Mouse (Mus musculus): ENCODE data around the gene Eogt. TPM values are rescaled to one million over a fixed set of nuclear protein-coding genes. Genes with fewer than 3 reads are reported as not detected.

The Eogt gene
- polyA plus RNA-seq, 1 experiment from 2014 or later, result 13.5 TPM

DNA sequence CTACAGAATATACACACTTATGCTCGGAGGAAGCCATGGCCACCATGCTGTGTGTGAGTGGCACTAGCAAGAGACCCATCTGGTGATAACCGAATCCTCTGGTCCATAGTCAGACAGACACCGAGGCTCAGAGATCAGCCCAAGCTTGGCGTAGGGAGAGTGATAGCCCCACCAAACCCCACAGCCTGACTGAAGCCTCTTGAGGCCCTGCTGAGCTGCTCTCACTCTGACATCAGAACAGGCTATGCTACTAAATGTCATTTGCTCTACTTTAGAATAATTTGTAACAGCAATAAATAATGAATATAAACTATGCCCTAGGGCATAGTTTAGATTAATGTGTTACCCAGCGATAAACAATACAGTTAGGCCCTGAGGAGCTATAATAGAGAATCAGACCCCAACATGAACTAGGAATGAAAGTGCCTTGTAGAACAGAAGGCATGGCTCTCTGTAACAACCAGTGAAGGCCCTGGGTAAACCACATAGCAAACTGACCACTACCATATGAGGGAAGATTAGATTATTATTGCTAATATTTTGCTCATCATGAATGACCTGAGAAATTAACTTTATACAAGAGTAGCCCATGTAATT, 16.2 kb downstream of the Eogt start:
- H3K4me2 ChIP-seq, result no peak overlapping the region
- no peak overlapping the region for H3K4me3 ChIP-seq
- WGBS, result 79% methylated on average over 5 of the region's 5 CpGs
- no peak for ATAC-seq (replicated peaks)
- H3K9me3 ChIP-seq, result no peaks in the 10 kb centered on the region
- H3K36me3 ChIP-seq (replicated peaks), result 0 out of 2 replicates have a peak, but pooled peaks cover 3% of the 10 kb centered on the region
- H3K27me3 ChIP-seq (replicated peaks), result no peaks in the 10 kb centered on the region
- no peaks in the 10 kb centered on the region for H3K4me1 ChIP-seq
- H3K9ac ChIP-seq, result no peak overlapping the region
- no peak overlapping the region for H3K27ac ChIP-seq

DNA sequence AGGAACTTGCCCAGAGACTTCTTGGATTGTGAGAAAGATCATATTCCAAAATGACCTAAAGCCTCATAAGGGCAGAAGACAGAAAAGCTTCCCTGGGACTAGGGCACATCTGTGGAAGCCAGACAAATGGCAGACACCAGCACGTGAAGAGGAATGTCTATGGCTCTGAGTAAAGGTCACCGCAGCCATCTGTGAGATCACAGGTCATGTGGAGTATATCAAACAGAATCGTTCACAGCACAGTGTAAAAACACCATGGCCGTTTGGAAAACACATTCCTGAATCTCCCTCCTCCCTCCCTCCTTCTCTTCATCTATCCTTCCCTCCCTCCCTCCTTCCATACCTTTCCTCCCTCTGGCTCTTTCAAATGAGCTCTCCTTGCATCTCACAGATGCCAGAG, 17.2 kb downstream of the Eogt start:
- no peak for ATAC-seq (replicated peaks)
- no peak overlapping the region for H3K4me3 ChIP-seq
- no peaks in the 10 kb centered on the region for H3K27me3 ChIP-seq (replicated peaks)
- H3K4me1 ChIP-seq, result no peaks in the 10 kb centered on the region
- no peak overlapping the region for H3K4me2 ChIP-seq
- H3K9me3 ChIP-seq, result no peaks in the 10 kb centered on the region
- H3K9ac ChIP-seq, result no peak overlapping the region
- H3K27ac ChIP-seq, result no peak overlapping the region
- WGBS, result 74% methylated on average over 4 of the region's 4 CpGs
- 0 out of 2 replicates have a peak, but pooled peaks cover 3% of the 10 kb centered on the region for H3K36me3 ChIP-seq (replicated peaks)

DNA sequence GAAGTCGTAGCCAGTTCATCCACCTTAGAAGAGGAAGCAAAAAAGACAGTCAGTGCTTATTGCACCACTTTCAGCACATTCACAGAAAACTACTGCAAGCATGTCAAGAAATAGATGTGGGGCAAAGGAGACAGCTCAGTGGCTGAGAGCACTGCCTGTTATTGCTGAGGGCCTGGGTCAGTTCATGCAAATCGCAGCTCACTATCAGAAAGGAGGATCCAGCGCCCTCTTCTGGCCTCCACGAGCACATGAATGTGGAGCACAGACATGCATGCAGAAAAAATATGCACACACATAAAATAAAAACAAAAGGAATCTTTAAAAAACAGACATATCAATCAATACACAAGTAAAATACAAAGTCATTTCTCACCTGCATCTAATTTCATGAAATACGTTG, 18.0 kb downstream of the Eogt start:
- no peak for ATAC-seq (replicated peaks)
- H3K27ac ChIP-seq, result no peak overlapping the region
- H3K27me3 ChIP-seq (replicated peaks), result no peaks in the 10 kb centered on the region
- no peak overlapping the region for H3K9ac ChIP-seq
- H3K9me3 ChIP-seq, result no peaks in the 10 kb centered on the region
- no peak overlapping the region for H3K4me2 ChIP-seq
- no peak overlapping the region for H3K4me3 ChIP-seq
- 66% methylated on average over 5 of the region's 5 CpGs for WGBS
- no peaks in the 10 kb centered on the region for H3K4me1 ChIP-seq
- H3K36me3 ChIP-seq (replicated peaks), result 0 out of 2 replicates have a peak, but pooled peaks cover 3% of the 10 kb centered on the region

GRCm38 (mm10) chr6:97124336-97125010, 24.5 kb downstream of the Eogt start:
- H3K9ac ChIP-seq, result no peak overlapping the region
- no peaks in the 10 kb centered on the region for H3K4me1 ChIP-seq
- H3K9me3 ChIP-seq, result no peaks in the 10 kb centered on the region
- no peak overlapping the region for H3K4me2 ChIP-seq
- no peak overlapping the region for H3K4me3 ChIP-seq
- no peak for ATAC-seq (replicated peaks)
- 86% methylated on average over 10 of the region's 10 CpGs for WGBS
- H3K27ac ChIP-seq, result no peak overlapping the region
- H3K36me3 ChIP-seq (replicated peaks), result no peaks in the 10 kb centered on the region
- no peaks in the 10 kb centered on the region for H3K27me3 ChIP-seq (replicated peaks)

GRCm38 (mm10) chr6:97120922-97121321, 28.1 kb downstream of the Eogt start:
- Histone ChIP-seq H3K9ac (no peak overlapping the region), H3K36me3 (replicated peaks) (no peaks in the 10 kb centered on the region), H3K4me1 (no peaks in the 10 kb centered on the region), H3K4me2 (no peak overlapping the region), H3K27me3 (replicated peaks) (no peaks in the 10 kb centered on the region), H3K4me3 (no peak overlapping the region), H3K27ac (no peak overlapping the region), H3K9me3 (no peaks in the 10 kb centered on the region)
- WGBS, result 73% methylated on average over 4 of the region's 4 CpGs
- no peak for ATAC-seq (replicated peaks)

GRCm38 (mm10) chr6:97118327-97118726, 30.7 kb downstream of the Eogt start:
- Histone ChIP-seq H3K36me3 (replicated peaks) (no peaks in the 10 kb centered on the region), H3K4me3 (no peak overlapping the region), H3K9me3 (no peaks in the 10 kb centered on the region), H3K27me3 (replicated peaks) (no peaks in the 10 kb centered on the region), H3K9ac (no peak overlapping the region), H3K27ac (no peak overlapping the region), H3K4me1 (no peaks in the 10 kb centered on the region), H3K4me2 (no peak overlapping the region)
- WGBS, result 93% methylated on average over 3 of the region's 3 CpGs
- ATAC-seq (replicated peaks), result no peak

GRCm38 (mm10) chr6:97116896-97117295, 32.1 kb downstream of the Eogt start:
- Histone ChIP-seq H3K36me3 (replicated peaks) (no peaks in the 10 kb centered on the region), H3K9me3 (no peaks in the 10 kb centered on the region), H3K9ac (no peak overlapping the region), H3K4me3 (no peak overlapping the region), H3K27me3 (replicated peaks) (no peaks in the 10 kb centered on the region), H3K4me2 (no peak overlapping the region), H3K4me1 (no peaks in the 10 kb centered on the region), H3K27ac (no peak overlapping the region)
- WGBS, result 69% methylated on average over 5 of the region's 5 CpGs
- no peak for ATAC-seq (replicated peaks)

GRCm38 (mm10) chr6:97114821-97115220, 34.2 kb downstream of the Eogt start:
- no peak overlapping the region for H3K27ac ChIP-seq
- H3K4me1 ChIP-seq, result no peaks in the 10 kb centered on the region
- no peak overlapping the region for H3K4me2 ChIP-seq
- H3K36me3 ChIP-seq (replicated peaks), result no peaks in the 10 kb centered on the region
- no peaks in the 10 kb centered on the region for H3K27me3 ChIP-seq (replicated peaks)
- H3K9ac ChIP-seq, result no peak overlapping the region
- H3K4me3 ChIP-seq, result no peak overlapping the region
- ATAC-seq (replicated peaks), result no peak
- H3K9me3 ChIP-seq, result no peaks in the 10 kb centered on the region
- 55% methylated on average over 3 of the region's 3 CpGs for WGBS

DNA sequence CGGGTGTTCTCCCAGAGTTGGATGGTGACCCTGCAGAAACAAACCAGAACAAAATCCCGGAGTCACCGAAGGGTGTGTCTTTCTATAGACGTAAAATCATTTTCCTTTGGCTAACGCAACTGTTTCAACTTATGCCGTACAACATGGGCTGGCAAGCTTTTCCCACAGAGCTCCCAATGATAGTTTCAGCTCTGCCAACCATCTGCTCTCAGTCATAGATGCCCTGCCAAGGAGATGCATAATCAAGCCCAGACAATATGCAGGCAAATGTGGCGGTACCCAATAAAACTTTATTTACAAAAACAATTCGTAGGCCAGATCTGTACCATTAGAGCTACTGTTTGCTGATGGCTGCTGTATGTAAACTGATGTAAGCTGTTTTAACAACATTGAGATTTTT, 36.8 kb downstream of the Eogt start:
- H3K27ac ChIP-seq, result no peak overlapping the region
- H3K4me3 ChIP-seq, result no peak overlapping the region
- H3K36me3 ChIP-seq (replicated peaks), result no peaks in the 10 kb centered on the region
- ATAC-seq (replicated peaks), result no peak
- H3K27me3 ChIP-seq (replicated peaks), result no peaks in the 10 kb centered on the region
- H3K4me1 ChIP-seq, result no peaks in the 10 kb centered on the region
- no peaks in the 10 kb centered on the region for H3K9me3 ChIP-seq
- no peak overlapping the region for H3K9ac ChIP-seq
- 93% methylated on average over 8 of the region's 8 CpGs for WGBS
- no peak overlapping the region for H3K4me2 ChIP-seq

GRCm38 (mm10) chr6:97106777-97107176, 42.2 kb downstream of the Eogt start:
- ATAC-seq (replicated peaks), result peak; percentile 82
- no peak overlapping the region for H3K4me2 ChIP-seq
- H3K27me3 ChIP-seq (replicated peaks), result no peaks in the 10 kb centered on the region
- no peak overlapping the region for H3K27ac ChIP-seq
- no peaks in the 10 kb centered on the region for H3K36me3 ChIP-seq (replicated peaks)
- no peak overlapping the region for H3K4me3 ChIP-seq
- H3K4me1 ChIP-seq, result peaks cover 6% of the 10 kb centered on the region
- no peak overlapping the region for H3K9ac ChIP-seq
- WGBS, result 25% methylated on average over 2 of the region's 2 CpGs
- H3K9me3 ChIP-seq, result no peaks in the 10 kb centered on the region

DNA sequence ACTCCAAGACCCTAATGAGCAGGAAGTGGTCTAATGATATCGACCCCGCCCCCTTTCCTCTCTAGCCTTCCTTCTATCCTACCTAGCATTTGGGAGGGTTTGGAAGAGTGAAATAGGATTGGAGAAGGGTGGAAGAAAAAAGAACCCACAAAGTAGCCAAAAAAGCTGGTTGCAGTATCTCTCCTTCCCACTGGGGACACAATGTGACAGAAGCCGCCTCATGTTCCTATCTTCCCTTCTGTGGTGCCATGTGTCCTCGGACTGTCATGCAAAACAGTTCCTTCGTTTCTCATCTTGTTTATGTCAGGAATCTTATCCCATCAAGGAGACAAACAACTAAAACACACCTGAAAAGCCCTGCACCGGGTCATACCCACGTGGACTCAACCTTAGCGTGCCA, 42.9 kb downstream of the Eogt start:
- H3K36me3 ChIP-seq (replicated peaks), result no peaks in the 10 kb centered on the region
- H3K4me1 ChIP-seq, result peaks cover 9% of the 10 kb centered on the region
- no peak for ATAC-seq (replicated peaks)
- no peaks in the 10 kb centered on the region for H3K9me3 ChIP-seq
- no peak overlapping the region for H3K9ac ChIP-seq
- H3K4me2 ChIP-seq, result no peak overlapping the region
- no peaks in the 10 kb centered on the region for H3K27me3 ChIP-seq (replicated peaks)
- WGBS, result 84% methylated on average over 8 of the region's 8 CpGs
- no peak overlapping the region for H3K27ac ChIP-seq
- no peak overlapping the region for H3K4me3 ChIP-seq

- Histone ChIP-seq H3K4me1 (peaks cover 9% of the 10 kb centered on the region), H3K27ac (no peak overlapping the region), H3K9ac (no peak overlapping the region), H3K27me3 (replicated peaks) (0 out of 2 replicates have a peak, but pooled peaks cover 3% of the 10 kb centered on the region), H3K4me2 (no peak overlapping the region), H3K36me3 (replicated peaks) (no peaks in the 10 kb centered on the region), H3K9me3 (no peaks in the 10 kb centered on the region), H3K4me3 (no peak overlapping the region)
- WGBS, result 80% methylated on average over 7 of the region's 7 CpGs
- no peak for ATAC-seq (replicated peaks)
Measured at GRCm38 (mm10) chr6:97104264-97104852, 44.6 kb downstream of the Eogt start.
